Mouse (Mus musculus) right cerebral cortex, postnatal 4 days (tissue): ENCODE results near the gene Fam122c.
"Not testable (repeated sequence)": the region's sequence is repeated elsewhere in the genome, so short reads cannot be mapped to it uniquely, and the experiment has no call there.

ENCODE experiments used
- DNase-seq: peaks from one replicate; pipeline ENCODE4 v3.0.0-alpha.2; 2022

Gene Fam122c

GRCm38 (mm10) chrX:53273124-53273523 is at the start of gene Fam122c:
Fam122c (plus strand) TSS chrX:53273424.
- DNase-seq, result no peak

- DNase-seq, result no peak
These were observed 48.8 kb upstream of the Fam122c start for GRCm38 (mm10) chrX:53224353-53224944.

- peak; percentile 11 for DNase-seq
These were observed 41.3 kb upstream of the Fam122c start for GRCm38 (mm10) chrX:53231965-53232364.

- no peak for DNase-seq
These were observed 39.5 kb upstream of the Fam122c start for GRCm38 (mm10) chrX:53233689-53234088.

- no peak for DNase-seq
These were observed 36.8 kb upstream of the Fam122c start for GRCm38 (mm10) chrX:53236404-53236803.

- no peak for DNase-seq
These were observed 35.3 kb upstream of the Fam122c start for GRCm38 (mm10) chrX:53237971-53238370.

- DNase-seq, result no peak
These were observed 33.2 kb upstream of the Fam122c start, which contains the start of gene Plac1 for GRCm38 (mm10) chrX:53240011-53240410. Plac1 (minus strand) TSS chrX:53240111.

- no peak for DNase-seq
These were observed 18.0 kb upstream of the Fam122c start for GRCm38 (mm10) chrX:53255195-53255594.

- DNase-seq, result no peak
These were observed 7.0 kb upstream of the Fam122c start for GRCm38 (mm10) chrX:53266186-53266585.

GRCm38 (mm10) chrX:53268856-53269255 is 4.4 kb upstream of the Fam122c start:
- DNase-seq, result peak; percentile 21

GRCm38 (mm10) chrX:53269289-53270062 is 3.7 kb upstream of the Fam122c start, which contains the start of gene Fam122b:
Fam122b (minus strand) TSS chrX:53269805.
- DNase-seq, result peak; percentile 86

- no peak for DNase-seq
These were observed 3.2 kb upstream of the Fam122c start for GRCm38 (mm10) chrX:53270063-53270432.

- not testable (repeated sequence) for DNase-seq
These were observed 1.6 kb upstream of the Fam122c start for GRCm38 (mm10) chrX:53271628-53272027.

GRCm38 (mm10) chrX:53287924-53288323 is 14.7 kb downstream of the Fam122c start:
- no peak for DNase-seq

GRCm38 (mm10) chrX:53320564-53320963 is 47.3 kb downstream of the Fam122c start:
- DNase-seq, result no peak

- no peak for DNase-seq
These were observed 47.9 kb downstream of the Fam122c start for GRCm38 (mm10) chrX:53321111-53321510.

GRCm38 (mm10) chrX:53330396-53330795 is 57.2 kb downstream of the Fam122c start:
- DNase-seq, result no peak

GRCm38 (mm10) chrX:53337355-53337754 is 64.1 kb downstream of the Fam122c start:
- no peak for DNase-seq

GRCm38 (mm10) chrX:53341531-53341930 is 68.3 kb downstream of the Fam122c start:
- DNase-seq, result peak; percentile 41

- no peak for DNase-seq
These were observed 75.2 kb downstream of the Fam122c start for GRCm38 (mm10) chrX:53348374-53348773.

- no peak for DNase-seq
These were observed 91.6 kb downstream of the Fam122c start for GRCm38 (mm10) chrX:53364668-53365383.

GRCm38 (mm10) chrX:53369534-53370365 is 96.5 kb downstream of the Fam122c start:
- peak; percentile 2 for DNase-seq

- DNase-seq, result peak; percentile 78
These were observed 97.1 kb downstream of the Fam122c start, which contains the start of gene Mospd1 for GRCm38 (mm10) chrX:53370366-53370740. Mospd1 (minus strand) TSS chrX:53370502.
